Mouse (Mus musculus) liver, postnatal 0 days (tissue): ENCODE data around the gene Cfap206.

Source experiments
- CTCF ChIP-seq: sonication (generic); IDR thresholded peaks from 2 replicates; pipeline ENCODE4 v1.5.1; 2016; ENCODE audit warnings: antibody characterized with exemption, low read depth
- EP300 ChIP-seq: IDR thresholded peaks from 2 replicates; pipeline ENCODE4 v1.6.1; 2016; ENCODE audit warnings: antibody characterized with exemption, low read depth, mild to moderate bottlenecking

DNA sequence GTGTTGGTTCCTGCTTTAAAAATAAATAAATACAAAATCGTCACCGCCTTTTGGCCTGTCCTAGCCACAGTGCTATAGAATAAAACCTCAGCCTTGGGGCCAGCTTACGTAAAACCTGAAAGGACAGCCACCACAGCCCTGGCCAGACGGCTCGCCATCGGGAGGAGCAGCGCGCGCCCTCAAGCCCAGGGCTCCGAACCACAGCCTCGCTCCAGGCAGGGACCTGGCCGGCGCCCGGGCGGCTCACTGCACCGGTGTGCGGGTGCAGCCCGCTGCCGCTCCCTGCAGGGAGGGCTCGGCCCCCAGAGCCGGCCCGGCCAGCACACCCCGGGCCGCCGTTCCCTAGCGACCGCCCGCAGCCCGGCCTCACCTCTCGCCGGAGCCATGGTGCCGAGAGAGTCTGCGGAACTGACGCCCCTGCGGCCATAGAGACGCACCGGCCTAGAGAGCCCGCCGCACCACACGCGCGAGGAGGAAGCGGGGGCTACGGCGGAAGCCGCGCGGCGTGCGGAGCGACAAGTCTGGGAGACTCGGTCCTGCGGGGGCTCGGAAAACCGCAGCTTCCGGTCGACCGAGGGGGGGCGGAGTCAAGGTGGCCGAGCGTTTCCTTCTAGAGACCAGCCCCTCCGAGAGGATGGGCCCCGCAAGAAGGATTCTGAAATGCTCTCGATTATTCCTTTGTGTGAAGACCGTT is 43.0 kb downstream of the Cfap206 start, which contains the start of gene Slc35a1:
- peak; percentile 18; the same call in 1 of the 2 replicates for TF ChIP-seq CTCF
- TF ChIP-seq EP300: 0 out of 2 replicates have a peak, but pooled peaks have one; percentile 16
